Mouse (Mus musculus) forebrain, embryonic 15.5 days (tissue): ENCODE measurements at regions not wholly inside any gene's neighbourhood (a gene's known extent, or its start where the extent isn't known, plus 50 kb on each side); places are given as distances from the start of the nearest gene placed in this dataset.
A peak's percentile ranks its signal among the peaks of the same experiment; 100 is the strongest.
"Not testable (repeated sequence)": the region's sequence is repeated elsewhere in the genome, so short reads cannot be mapped to it uniquely, and the experiment has no call there.

Experiments used
- ATAC-seq: fragments of 200-750 bp; cut with Nextera tagmentation; replicated peaks from 2 replicates; pipeline ENCODE4 v1.8.0; 2017; ENCODE audit warnings: mild to moderate bottlenecking, moderate TSS enrichment, moderate library complexity
- H3K27ac ChIP-seq: fragments of 300-500 bp; sonication (generic); replicated peaks from 2 replicates; pipeline ENCODE4 v1.5.1; 2015; ENCODE audit warnings: mild to moderate bottlenecking, inconsistent platforms
- H3K27me3 ChIP-seq: fragments of 300-500 bp; sonication (generic); 2 replicates; pipeline ENCODE4 v1.6.1; 2015; ENCODE audit warnings: inconsistent platforms
- H3K36me3 ChIP-seq: fragments of 300-500 bp; sonication (generic); 2 replicates; pipeline ENCODE4 v1.6.1; 2015; ENCODE audit warnings: mild to moderate bottlenecking, inconsistent platforms
- H3K4me1 ChIP-seq: fragments of 300-500 bp; sonication (generic); 2 replicates; pipeline ENCODE4 v1.6.1; 2015; ENCODE audit warnings: inconsistent platforms
- H3K4me2 ChIP-seq: fragments of 300-500 bp; sonication (generic); replicated peaks from 2 replicates; pipeline ENCODE4 v1.6.1; 2015; ENCODE audit warnings: mild to moderate bottlenecking, inconsistent platforms
- H3K4me3 ChIP-seq: fragments of 300-500 bp; sonication (generic); 2 replicates; pipeline ENCODE4 v1.5.1; 2015; ENCODE audit warnings: mild to moderate bottlenecking, inconsistent platforms
- H3K9ac ChIP-seq: fragments of 300-500 bp; sonication (generic); replicated peaks from 2 replicates; pipeline ENCODE4 v1.6.1; 2015; ENCODE audit warnings: mild to moderate bottlenecking, inconsistent platforms
- H3K9me3 ChIP-seq: fragments of 300-500 bp; sonication (generic); 2 replicates; pipeline ENCODE4 v1.6.1; 2016; ENCODE audit warnings: inconsistent platforms
- WGBS: fragments of 180-500 bp; shearing (Covaris S2); methylation state at CpG from one replicate; pipeline ENCODE4 v1.1.7; 2015; ENCODE audit warnings: mixed read lengths; 5-methylcytosine and 5-hydroxymethylcytosine counted together

DNA sequence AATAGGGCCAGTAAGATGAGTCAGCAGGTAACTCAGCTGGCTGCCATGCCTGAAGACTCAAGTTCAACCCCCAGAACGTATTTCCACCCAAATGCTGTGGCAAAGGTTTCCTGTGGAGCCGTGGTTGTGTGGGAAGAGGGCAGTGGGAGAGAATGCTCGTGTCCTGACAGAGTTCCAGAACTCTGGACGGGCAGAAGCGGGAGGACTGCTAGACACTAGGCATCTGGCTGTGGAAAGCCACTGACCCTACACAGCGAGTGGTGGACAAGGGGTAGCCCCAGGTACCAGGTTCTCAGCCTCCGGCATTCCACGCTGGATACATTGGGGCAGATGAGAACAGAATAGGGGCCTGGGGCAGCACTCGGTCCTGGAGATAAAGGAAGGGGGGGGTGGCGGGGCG lies 69.6 kb upstream of the Acsl3 start:
- H3K27me3 ChIP-seq, result no peaks in the 10 kb centered on the region
- H3K4me3 ChIP-seq, result no peak overlapping the region
- H3K36me3 ChIP-seq, result no peaks in the 10 kb centered on the region
- H3K9me3 ChIP-seq, result no peaks in the 10 kb centered on the region
- WGBS, result 82% methylated on average over 11 of the region's 11 CpGs
- no peak overlapping the region for H3K9ac ChIP-seq
- H3K27ac ChIP-seq, result no peak overlapping the region
- no peak overlapping the region for H3K4me2 ChIP-seq
- no peak for ATAC-seq
- H3K4me1 ChIP-seq, result no peaks in the 10 kb centered on the region

DNA sequence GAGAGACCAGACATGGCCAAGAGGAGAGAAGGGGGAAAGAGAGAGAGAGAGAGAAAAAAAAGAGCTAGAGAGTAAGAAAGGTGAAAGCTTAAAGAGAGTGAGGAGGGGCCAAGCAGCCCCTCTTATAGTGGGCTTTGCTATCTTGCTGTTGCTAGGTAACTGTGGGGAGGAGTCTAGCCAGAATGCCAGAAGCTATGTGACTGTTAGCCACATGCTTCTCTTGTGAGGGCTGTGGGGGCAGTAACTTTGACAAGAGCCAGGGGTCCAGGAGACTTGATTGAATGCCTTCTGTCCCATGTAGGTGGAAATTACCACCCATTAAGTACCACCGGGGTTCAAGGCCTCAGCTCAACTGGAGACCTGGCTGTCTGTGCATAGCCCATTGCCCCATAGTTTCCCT lies 69.0 kb upstream of the Acsl3 start:
- not testable (repeated sequence) for ATAC-seq, H3K4me1 ChIP-seq, H3K36me3 ChIP-seq, H3K4me3 ChIP-seq, H3K27ac ChIP-seq, H3K27me3 ChIP-seq, H3K4me2 ChIP-seq, H3K9me3 ChIP-seq, H3K9ac ChIP-seq
- 51% methylated on average over 1 of the region's 1 CpGs for WGBS

DNA sequence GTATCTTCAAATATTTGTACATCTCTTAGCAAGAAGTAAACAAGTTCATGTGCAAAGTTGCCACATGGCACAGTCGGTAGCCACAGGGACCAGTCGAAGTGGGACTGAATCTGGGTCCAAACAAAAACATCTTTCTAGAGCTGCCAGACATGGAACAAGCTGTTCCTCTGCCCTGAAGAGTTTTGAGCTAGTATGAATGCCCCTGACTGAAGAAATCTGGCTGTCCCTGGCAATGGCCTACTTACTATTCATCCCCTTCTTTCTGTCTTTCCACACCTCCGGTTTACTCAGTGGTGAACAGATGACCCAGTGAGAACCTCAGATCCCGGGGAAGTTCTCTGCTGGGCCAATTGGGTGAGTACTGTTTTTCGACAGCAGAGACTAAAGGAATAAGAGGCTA lies 67.1 kb upstream of the Acsl3 start:
- no peaks in the 10 kb centered on the region for H3K9me3 ChIP-seq
- H3K4me2 ChIP-seq, result no peak overlapping the region
- no peak overlapping the region for H3K27ac ChIP-seq
- H3K4me1 ChIP-seq, result 0 out of 2 replicates have a peak, but pooled peaks cover 5% of the 10 kb centered on the region
- no peak overlapping the region for H3K4me3 ChIP-seq
- 84% methylated on average over 5 of the region's 5 CpGs for WGBS
- no peak overlapping the region for H3K9ac ChIP-seq
- ATAC-seq, result no peak
- no peaks in the 10 kb centered on the region for H3K27me3 ChIP-seq
- H3K36me3 ChIP-seq, result no peaks in the 10 kb centered on the region

DNA sequence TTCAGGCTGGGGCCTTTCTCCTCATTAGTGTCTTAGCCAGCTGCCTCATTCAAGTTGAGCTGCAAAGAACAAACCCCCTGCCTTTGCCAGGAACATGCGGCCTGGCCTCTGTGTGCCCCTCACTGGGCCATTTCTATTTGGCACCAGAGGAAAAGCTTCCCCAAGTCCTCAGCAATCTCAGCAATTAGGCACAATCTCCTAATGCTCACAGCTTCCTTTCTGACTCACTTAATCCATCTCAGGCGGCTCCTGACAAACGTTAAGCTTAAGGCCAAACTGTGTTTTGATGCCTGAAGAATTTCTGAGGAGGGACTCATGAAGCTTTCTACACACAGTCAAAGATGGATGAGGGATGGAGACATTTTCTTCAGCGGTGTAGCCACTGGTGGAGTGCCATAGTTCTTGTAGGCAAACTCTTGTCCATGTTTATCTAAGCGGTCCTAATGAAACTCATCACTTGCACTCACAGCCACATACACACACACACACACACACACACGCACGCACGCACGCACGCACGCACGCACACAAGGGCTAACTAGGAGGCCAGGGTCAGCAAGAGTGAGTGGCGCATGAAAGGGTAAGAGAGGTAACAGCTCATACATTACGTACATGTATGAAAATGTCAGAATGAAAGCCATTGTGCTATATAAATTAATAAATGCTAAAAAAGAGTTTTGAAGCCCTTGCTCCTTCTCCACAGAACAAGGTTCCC lies 63.5 kb upstream of the Acsl3 start:
- no peak overlapping the region for H3K4me2 ChIP-seq
- H3K27me3 ChIP-seq, result no peaks in the 10 kb centered on the region
- H3K4me3 ChIP-seq, result no peak overlapping the region
- 0 out of 2 replicates have a peak, but pooled peaks cover 5% of the 10 kb centered on the region for H3K4me1 ChIP-seq
- H3K36me3 ChIP-seq, result no peaks in the 10 kb centered on the region
- ATAC-seq, result peak; percentile 93
- WGBS, result 42% methylated on average over 14 of the region's 14 CpGs
- H3K9me3 ChIP-seq, result no peaks in the 10 kb centered on the region
- no peak overlapping the region for H3K9ac ChIP-seq
- no peak overlapping the region; the same call in 1 of the 2 replicates for H3K27ac ChIP-seq

DNA sequence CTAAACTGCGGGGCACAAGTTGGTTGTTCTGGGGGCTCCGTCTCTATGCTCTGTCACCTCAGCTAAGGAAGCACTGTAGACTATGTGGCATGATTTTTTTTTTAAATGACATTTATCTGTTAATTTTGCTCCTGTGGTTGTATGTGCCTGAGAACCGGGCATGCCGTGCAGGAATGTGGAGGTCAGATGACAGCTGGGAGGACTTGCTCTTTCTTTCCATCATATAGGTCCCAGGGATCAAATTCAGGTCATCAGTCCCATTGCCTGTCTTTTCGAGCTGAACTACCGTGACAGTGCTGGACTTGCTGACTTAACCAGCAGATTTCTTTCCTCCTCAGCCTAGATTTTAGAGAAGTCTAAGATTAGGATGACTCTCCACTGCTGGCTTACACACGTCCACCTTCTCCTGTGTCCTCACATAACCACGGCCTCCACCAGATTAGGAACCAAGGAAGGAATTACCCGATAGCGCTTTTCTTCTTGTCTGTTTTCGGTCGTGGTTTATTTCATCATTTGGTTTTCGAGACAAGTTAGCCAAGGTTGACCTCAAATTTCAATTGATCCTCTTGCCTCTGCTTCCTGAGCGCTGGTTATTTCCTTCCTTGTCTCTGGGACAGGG lies 62.0 kb upstream of the Acsl3 start:
- H3K9ac ChIP-seq, result no peak overlapping the region
- H3K9me3 ChIP-seq, result no peaks in the 10 kb centered on the region
- H3K27me3 ChIP-seq, result no peaks in the 10 kb centered on the region
- WGBS, result 89% methylated on average over 14 of the region's 14 CpGs
- H3K4me1 ChIP-seq, result 0 out of 2 replicates have a peak, but pooled peaks cover 5% of the 10 kb centered on the region
- H3K4me2 ChIP-seq, result no peak overlapping the region
- no peak overlapping the region for H3K27ac ChIP-seq
- H3K36me3 ChIP-seq, result no peaks in the 10 kb centered on the region
- no peak for ATAC-seq
- H3K4me3 ChIP-seq, result no peak overlapping the region

DNA sequence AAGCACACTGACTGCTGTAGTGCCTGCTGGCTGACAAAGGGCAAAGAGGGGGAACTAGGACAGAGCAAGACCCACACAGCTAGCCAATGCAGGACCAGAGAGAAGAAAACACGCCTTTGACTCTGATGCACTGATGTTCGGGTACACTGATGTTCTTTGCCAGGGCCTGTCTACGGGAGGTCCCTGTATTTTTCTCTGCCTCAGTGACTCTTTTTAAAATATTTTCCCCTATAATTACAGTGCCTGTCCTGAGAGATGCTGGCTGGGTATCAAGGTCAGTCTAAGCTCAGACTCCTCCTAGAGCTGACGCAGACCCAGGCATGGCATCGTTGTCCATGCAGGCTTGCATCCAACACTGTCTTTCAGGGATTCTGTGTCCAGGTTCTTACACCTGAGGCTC lies 59.1 kb upstream of the Acsl3 start:
- H3K4me3 ChIP-seq, result no peak overlapping the region

DNA sequence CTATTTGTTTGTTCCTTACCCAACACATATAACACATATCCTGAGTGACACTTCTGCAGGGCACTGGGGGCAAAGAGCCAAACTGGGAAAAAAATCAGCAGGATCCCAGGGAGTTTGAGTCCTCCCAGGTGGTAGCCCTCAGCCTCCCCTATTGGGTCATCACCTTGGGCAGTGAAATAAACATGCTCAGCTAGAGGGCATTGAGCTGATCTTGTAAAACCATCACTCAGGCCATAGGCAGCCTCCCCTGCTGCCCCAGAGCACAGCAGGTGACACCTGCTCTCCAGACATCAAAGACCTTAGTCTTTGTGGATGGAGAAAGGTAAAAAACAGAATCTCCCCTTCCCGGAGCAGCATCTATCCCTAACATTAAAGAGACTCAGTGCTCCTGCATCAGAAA lies 57.0 kb upstream of the Acsl3 start:
- no peak overlapping the region for H3K27ac ChIP-seq
- no peaks in the 10 kb centered on the region for H3K9me3 ChIP-seq
- no peak overlapping the region for H3K9ac ChIP-seq
- H3K4me2 ChIP-seq, result no peak overlapping the region
- H3K27me3 ChIP-seq, result no peaks in the 10 kb centered on the region
- whole genome bisulfite sequencing, result 27% methylated on average over 1 of the region's 1 CpGs
- H3K4me3 ChIP-seq, result no peak overlapping the region
- no peaks in the 10 kb centered on the region for H3K4me1 ChIP-seq
- ATAC-seq, result no peak
- H3K36me3 ChIP-seq, result no peaks in the 10 kb centered on the region

More for the DNA sequence above, 59.1 kb upstream of the Acsl3 start:
- Histone ChIP-seq H3K4me1 (0 out of 2 replicates have a peak, but pooled peaks cover 5% of the 10 kb centered on the region), H3K36me3 (no peaks in the 10 kb centered on the region), H3K9ac (no peak overlapping the region), H3K27me3 (no peaks in the 10 kb centered on the region), H3K9me3 (no peaks in the 10 kb centered on the region), H3K27ac (no peak overlapping the region), H3K4me2 (no peak overlapping the region)
- ATAC-seq, result no peak
- 45% methylated on average over 5 of the region's 5 CpGs for WGBS

DNA sequence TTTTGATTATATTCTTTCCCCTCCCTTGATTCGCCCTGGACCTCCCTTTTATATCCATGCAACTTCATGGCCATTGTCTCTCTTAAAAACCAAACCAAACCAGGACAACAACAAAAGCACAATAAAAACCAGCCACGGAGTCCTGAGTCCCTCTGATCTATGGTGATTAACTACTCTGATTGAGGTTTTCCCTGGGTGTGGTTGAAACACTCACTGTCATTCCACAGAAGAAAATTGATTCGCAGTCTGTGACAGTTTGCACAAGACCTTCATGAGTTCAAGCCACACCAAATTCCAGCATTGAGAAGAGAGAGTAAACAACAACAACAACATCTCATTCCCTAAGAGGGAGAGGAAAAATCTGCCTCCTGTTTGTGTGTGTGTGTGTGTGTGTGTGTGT lies 56.1 kb upstream of the Acsl3 start:
- Histone ChIP-seq H3K27ac (no peak overlapping the region), H3K4me2 (no peak overlapping the region), H3K4me1 (no peaks in the 10 kb centered on the region), H3K4me3 (no peak overlapping the region), H3K9me3 (no peaks in the 10 kb centered on the region), H3K27me3 (no peaks in the 10 kb centered on the region), H3K36me3 (no peaks in the 10 kb centered on the region), H3K9ac (no peak overlapping the region)
- no peak for ATAC-seq
- WGBS, result 26% methylated on average over 3 of the region's 3 CpGs

GRCm38 (mm10) chr1:78602039-78602438 lies 55.6 kb upstream of the Acsl3 start:
- Histone ChIP-seq H3K27ac (no peak overlapping the region), H3K27me3 (no peaks in the 10 kb centered on the region), H3K36me3 (no peaks in the 10 kb centered on the region), H3K9ac (no peak overlapping the region), H3K9me3 (no peaks in the 10 kb centered on the region), H3K4me3 (no peak overlapping the region), H3K4me2 (no peak overlapping the region), H3K4me1 (no peaks in the 10 kb centered on the region)
- WGBS, result 8% methylated on average over 3 of the region's 3 CpGs
- no peak for ATAC-seq

DNA sequence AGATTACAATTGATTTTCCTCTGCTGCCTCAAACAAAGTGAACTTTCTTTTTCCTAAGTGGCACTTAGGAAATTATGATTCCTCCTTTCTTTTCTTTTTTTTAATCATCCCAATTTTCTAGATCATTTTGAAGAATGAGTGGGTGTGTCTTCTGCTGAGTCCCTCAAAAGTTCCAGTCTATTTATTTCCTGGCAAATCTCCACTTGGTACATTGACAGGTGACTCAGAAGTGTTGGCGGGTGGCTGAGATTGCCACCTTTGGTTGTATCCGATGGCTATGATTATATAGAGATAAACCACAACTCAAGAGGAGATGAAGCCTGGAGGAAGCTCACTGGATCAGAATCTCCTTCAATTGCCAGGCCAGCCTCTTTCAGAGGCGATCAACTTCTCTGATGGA lies 54.7 kb upstream of the Acsl3 start:
- H3K4me2 ChIP-seq, result no peak overlapping the region
- H3K4me3 ChIP-seq, result no peak overlapping the region
- no peak for ATAC-seq
- no peaks in the 10 kb centered on the region for H3K36me3 ChIP-seq
- no peak overlapping the region for H3K9ac ChIP-seq
- WGBS, result 95% methylated on average over 3 of the region's 3 CpGs
- H3K27ac ChIP-seq, result no peak overlapping the region
- H3K9me3 ChIP-seq, result no peaks in the 10 kb centered on the region
- no peaks in the 10 kb centered on the region for H3K27me3 ChIP-seq
- H3K4me1 ChIP-seq, result no peaks in the 10 kb centered on the region

DNA sequence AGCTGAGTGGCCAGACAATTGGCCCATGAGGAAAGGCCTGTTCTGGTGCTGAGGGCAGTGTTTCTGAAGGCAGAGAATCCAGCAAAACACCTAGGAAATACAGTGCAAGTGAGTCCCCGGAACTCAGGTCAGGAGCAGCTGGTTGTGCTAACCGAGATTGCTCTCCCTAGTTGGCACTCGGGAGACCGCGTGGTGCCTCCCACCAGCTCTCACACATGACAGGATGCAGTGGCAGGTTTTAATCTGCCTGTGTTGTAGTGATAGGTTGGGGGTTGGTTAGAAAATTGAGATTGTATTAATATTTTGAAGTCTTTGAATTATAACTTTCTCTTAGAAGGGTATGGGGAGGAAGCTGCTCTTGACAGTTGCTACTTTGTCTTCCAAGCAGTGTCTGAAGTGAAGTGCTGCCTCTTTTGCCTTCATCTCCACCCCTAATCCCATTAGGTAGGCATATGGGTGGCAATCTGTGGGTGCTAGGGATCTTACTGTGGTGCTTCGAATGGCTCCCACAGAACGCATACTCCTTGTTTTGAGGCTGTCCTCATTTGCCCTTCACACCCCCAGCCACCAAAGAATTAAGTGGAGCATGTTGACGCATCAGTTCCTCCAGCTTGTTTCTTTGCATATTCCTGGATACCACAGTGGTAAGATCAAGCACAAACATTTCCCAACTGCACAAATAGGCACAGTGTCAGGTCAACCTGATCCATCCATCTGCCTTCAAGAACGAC lies 52.6 kb upstream of the Acsl3 start:
- Histone ChIP-seq H3K4me3 (no peak overlapping the region), H3K36me3 (no peaks in the 10 kb centered on the region), H3K4me2 (no peak overlapping the region), H3K4me1 (no peaks in the 10 kb centered on the region), H3K9ac (no peak overlapping the region), H3K9me3 (no peaks in the 10 kb centered on the region), H3K27me3 (no peaks in the 10 kb centered on the region), H3K27ac (no peak overlapping the region)
- ATAC-seq, result no peak
- 87% methylated on average over 9 of the region's 9 CpGs for WGBS
